Mouse (Mus musculus) embryonic facial prominence, embryonic 15.5 days (tissue): ENCODE measurements at regions not wholly inside any gene's neighbourhood (a gene's known extent, or its start where the extent isn't known, plus 50 kb on each side); places are given as distances from the start of the nearest gene placed in this dataset.
"Not testable (repeated sequence)": the region's sequence is repeated elsewhere in the genome, so short reads cannot be mapped to it uniquely, and the experiment has no call there.

Experiments used
- ATAC-seq: fragments of 200-750 bp; cut with Nextera tagmentation; 2 replicates; pipeline ENCODE4 v1.8.0; 2017; ENCODE audit warnings: low read depth, moderate TSS enrichment; ENCODE audit not compliant: insufficient number of reproducible peaks, low FRiP score, low TSS enrichment
- H3K27ac ChIP-seq: fragments of 300-500 bp; sonication (generic); replicated peaks from 2 replicates; pipeline ENCODE4 v1.5.1; 2015; ENCODE audit warnings: mild to moderate bottlenecking, inconsistent platforms
- H3K27me3 ChIP-seq: fragments of 300-500 bp; sonication (generic); 2 replicates; pipeline ENCODE4 v1.6.1; 2015; ENCODE audit warnings: inconsistent platforms
- H3K36me3 ChIP-seq: fragments of 300-500 bp; sonication (generic); 2 replicates; pipeline ENCODE4 v1.6.1; 2015; ENCODE audit warnings: mild to moderate bottlenecking, inconsistent platforms
- H3K4me1 ChIP-seq: fragments of 300-500 bp; sonication (generic); 2 replicates; pipeline ENCODE4 v1.6.1; 2015; ENCODE audit warnings: inconsistent platforms
- H3K4me2 ChIP-seq: fragments of 300-500 bp; sonication (generic); replicated peaks from 2 replicates; pipeline ENCODE4 v1.6.1; 2015; ENCODE audit warnings: mild to moderate bottlenecking, inconsistent platforms
- H3K4me3 ChIP-seq: fragments of 300-500 bp; sonication (generic); replicated peaks from 2 replicates; pipeline ENCODE4 v1.5.1; 2015; ENCODE audit warnings: mild to moderate bottlenecking, inconsistent platforms
- H3K9ac ChIP-seq: fragments of 300-500 bp; sonication (generic); 2 replicates; pipeline ENCODE4 v1.6.1; 2015; ENCODE audit warnings: inconsistent platforms
- H3K9me3 ChIP-seq: fragments of 300-500 bp; sonication (generic); replicated peaks from 2 replicates; pipeline ENCODE4 v1.6.1; 2016; ENCODE audit warnings: inconsistent platforms
- WGBS: fragments of 180-500 bp; shearing (Covaris S2); methylation state at CpG from one replicate; pipeline ENCODE4 v1.1.7; 2015; 5-methylcytosine and 5-hydroxymethylcytosine counted together

DNA sequence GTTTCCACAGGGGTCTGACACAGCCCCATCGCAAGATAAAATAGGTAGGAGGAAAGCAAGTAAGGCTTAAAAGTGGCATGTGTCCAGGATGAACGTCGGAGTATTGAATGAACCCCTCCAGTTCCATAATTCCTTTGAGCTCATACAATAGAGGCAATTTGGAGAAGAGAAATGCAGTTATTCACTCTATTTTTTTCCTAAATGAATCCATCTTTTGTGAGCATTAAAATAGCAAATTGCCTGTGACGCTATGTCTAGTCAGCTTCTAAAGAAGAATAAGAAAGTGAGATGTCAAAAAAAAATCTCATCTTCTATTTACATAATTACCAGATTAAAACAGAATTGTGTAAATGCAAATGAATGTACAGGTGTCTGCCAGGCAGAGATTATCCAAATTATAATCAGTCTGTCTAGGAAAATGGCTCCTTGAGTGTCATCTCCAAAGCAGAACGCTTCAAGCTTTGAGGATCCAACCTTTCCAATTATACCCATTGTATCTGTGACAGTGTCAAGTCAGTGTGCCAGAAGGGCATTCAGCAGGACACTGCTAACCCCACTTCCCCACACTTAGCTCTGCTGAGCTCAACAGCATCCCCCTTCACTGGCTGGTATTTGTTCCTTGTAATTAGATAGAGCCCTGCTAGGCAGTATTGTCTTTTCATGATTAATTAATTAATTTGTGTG lies 567.2 kb upstream of the Sox11 start:
- H3K27ac ChIP-seq, result no peak overlapping the region
- WGBS, result 80% methylated on average over 5 of the region's 5 CpGs
- H3K4me2 ChIP-seq, result no peak overlapping the region
- no peaks in the 10 kb centered on the region for H3K36me3 ChIP-seq
- H3K4me1 ChIP-seq, result no peaks in the 10 kb centered on the region
- no peaks in the 10 kb centered on the region for H3K9me3 ChIP-seq
- no peaks in the 10 kb centered on the region for H3K27me3 ChIP-seq
- no peak for ATAC-seq
- no peak overlapping the region for H3K4me3 ChIP-seq
- H3K9ac ChIP-seq, result no peak overlapping the region

DNA sequence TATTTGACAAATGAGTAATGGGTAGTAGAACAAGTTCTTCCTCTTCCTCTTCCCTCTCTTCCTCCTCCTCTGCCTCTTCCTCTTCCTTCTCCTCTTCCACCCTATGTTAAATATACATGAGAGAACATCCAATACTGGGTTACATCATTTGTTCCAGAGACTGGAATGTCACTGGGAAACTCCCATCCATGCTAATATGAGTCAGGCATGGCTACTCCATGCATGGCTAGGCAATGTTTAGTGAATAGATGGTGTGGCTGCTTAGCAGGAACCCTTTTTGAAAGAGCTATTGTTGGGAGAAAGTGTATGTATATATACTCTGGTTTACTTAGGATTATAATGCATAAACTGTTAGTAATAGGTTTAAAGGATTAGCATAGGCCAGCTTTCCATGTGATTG lies 554.3 kb upstream of the Sox11 start:
- not testable (repeated sequence) for H3K9ac ChIP-seq, H3K27me3 ChIP-seq, H3K4me3 ChIP-seq, H3K27ac ChIP-seq, H3K4me2 ChIP-seq, H3K4me1 ChIP-seq, H3K9me3 ChIP-seq, ATAC-seq, H3K36me3 ChIP-seq

DNA sequence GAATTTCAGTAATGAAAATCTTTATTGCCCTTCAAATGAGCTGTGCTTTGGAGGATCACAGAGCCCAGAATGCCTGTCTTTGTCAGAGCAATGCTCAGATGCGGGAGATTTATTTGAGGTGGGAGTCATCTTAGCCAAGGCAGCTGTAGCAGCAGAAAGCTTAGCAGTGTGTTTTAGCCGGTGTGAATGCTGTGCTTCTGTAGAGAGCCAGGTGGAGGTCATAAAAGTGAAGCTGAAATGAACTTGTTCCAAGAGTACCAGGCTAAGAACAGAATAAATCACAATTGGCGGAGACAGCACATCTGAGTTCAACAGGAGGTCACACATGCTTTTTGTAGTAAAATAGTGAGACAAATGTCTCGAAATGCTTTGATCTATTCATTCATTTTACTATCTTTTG lies 539.3 kb upstream of the Sox11 start:
- Histone ChIP-seq H3K27ac (no peak overlapping the region), H3K9ac (no peak overlapping the region), H3K27me3 (no peaks in the 10 kb centered on the region), H3K36me3 (no peaks in the 10 kb centered on the region), H3K4me3 (no peak overlapping the region), H3K9me3 (no peaks in the 10 kb centered on the region), H3K4me1 (no peaks in the 10 kb centered on the region), H3K4me2 (no peak overlapping the region)
- ATAC-seq, result no peak
- WGBS, result 59% methylated on average over 4 of the region's 4 CpGs

DNA sequence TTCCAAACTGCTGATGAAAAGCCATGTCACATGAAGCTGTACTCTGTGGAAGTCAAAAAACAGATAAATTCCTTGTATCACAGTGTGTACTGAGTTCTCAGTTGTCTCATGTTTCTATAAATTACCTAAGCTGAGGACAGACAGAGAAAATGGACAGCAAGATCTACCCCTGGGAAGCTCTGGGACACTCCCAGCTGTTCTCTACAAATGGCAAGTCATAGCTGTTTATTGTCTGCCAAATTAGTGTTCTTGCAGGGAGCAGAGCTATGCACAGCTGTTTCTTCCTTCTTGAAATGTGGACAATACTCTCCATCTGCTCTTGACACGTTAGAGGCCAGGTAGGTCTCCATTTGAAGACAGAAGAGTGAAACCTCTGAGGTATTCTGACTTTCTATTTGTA lies 524.0 kb upstream of the Sox11 start:
- no peaks in the 10 kb centered on the region for H3K27me3 ChIP-seq
- H3K9ac ChIP-seq, result no peak overlapping the region
- no peak overlapping the region for H3K4me2 ChIP-seq
- H3K4me1 ChIP-seq, result no peaks in the 10 kb centered on the region
- H3K9me3 ChIP-seq, result no peaks in the 10 kb centered on the region
- no peak overlapping the region for H3K27ac ChIP-seq
- WGBS, result 68% methylated on average over 1 of the region's 1 CpGs
- no peaks in the 10 kb centered on the region for H3K36me3 ChIP-seq
- ATAC-seq, result no peak
- no peak overlapping the region for H3K4me3 ChIP-seq

DNA sequence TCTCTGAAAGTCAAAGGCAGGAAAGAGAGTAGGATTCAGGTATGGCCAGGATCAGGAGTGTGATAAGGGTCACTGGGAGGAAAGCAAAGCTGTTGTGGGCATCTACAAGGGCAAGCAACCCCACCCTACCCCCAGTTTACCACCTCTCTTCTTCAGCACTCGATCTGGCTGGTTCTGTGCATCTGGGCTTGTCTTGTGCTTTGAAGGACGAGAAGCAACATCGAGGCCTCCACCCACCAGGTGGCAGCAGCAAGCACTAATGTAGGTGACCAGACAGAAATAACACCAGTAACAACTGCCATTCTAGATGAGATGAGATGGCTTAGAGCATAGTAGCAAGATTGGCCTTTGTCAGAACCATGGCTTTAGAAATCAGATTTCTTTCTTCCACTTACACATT lies 507.2 kb upstream of the Sox11 start:
- Histone ChIP-seq H3K27ac (no peak overlapping the region), H3K36me3 (no peaks in the 10 kb centered on the region), H3K4me2 (no peak overlapping the region), H3K27me3 (no peaks in the 10 kb centered on the region), H3K4me3 (no peak overlapping the region), H3K4me1 (no peaks in the 10 kb centered on the region), H3K9me3 (no peaks in the 10 kb centered on the region), H3K9ac (no peak overlapping the region)
- WGBS, result 90% methylated on average over 3 of the region's 3 CpGs
- ATAC-seq, result no peak

DNA sequence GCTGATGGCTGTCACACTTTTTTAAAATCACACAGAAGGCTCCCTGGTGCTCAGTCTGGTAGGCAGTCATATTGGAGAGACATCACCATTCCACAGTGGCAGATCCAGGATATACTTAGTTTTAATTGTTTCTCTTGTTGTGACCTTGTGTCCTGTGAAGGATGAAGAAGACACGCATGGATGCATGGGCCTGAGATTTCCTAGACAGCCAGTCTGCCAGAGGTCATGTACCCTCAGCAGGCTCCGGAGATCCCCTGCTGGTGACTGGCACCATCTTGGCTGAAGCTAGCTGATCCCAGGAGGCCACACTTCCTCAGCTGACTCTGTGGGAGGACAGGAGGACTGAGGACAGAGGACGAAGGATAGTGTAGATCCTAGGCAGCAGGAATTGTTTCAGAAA lies 506.7 kb upstream of the Sox11 start:
- no peak overlapping the region for H3K9ac ChIP-seq
- no peak overlapping the region for H3K4me3 ChIP-seq
- no peak overlapping the region for H3K27ac ChIP-seq
- H3K36me3 ChIP-seq, result no peaks in the 10 kb centered on the region
- 77% methylated on average over 3 of the region's 3 CpGs for WGBS
- H3K4me2 ChIP-seq, result no peak overlapping the region
- ATAC-seq, result no peak
- no peaks in the 10 kb centered on the region for H3K27me3 ChIP-seq
- H3K4me1 ChIP-seq, result no peaks in the 10 kb centered on the region
- no peaks in the 10 kb centered on the region for H3K9me3 ChIP-seq

DNA sequence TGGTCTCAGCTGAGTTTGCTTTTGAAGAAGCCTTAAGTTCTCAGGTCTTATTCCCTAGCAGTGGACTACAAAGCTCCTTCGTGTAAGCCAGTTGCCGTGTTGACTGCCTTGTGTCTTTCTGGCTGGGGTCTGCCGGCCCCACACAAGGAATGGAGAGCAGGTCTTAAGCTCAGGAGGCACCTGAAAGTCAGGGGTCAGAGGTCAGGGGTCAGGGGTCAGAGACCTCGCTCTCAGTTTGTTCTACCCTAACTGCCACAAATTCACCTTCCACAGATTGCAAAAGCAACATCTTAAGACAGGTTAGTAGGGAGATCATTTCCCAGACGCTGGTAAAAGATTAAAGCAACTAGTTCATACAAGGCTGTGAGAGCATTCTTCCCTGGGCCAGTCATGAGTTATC lies 505.8 kb upstream of the Sox11 start:
- Histone ChIP-seq H3K36me3 (no peaks in the 10 kb centered on the region), H3K4me3 (no peak overlapping the region), H3K27ac (no peak overlapping the region), H3K9ac (no peak overlapping the region), H3K4me2 (no peak overlapping the region), H3K9me3 (no peaks in the 10 kb centered on the region), H3K27me3 (no peaks in the 10 kb centered on the region), H3K4me1 (no peaks in the 10 kb centered on the region)
- 47% methylated on average over 5 of the region's 5 CpGs for WGBS
- no peak for ATAC-seq

DNA sequence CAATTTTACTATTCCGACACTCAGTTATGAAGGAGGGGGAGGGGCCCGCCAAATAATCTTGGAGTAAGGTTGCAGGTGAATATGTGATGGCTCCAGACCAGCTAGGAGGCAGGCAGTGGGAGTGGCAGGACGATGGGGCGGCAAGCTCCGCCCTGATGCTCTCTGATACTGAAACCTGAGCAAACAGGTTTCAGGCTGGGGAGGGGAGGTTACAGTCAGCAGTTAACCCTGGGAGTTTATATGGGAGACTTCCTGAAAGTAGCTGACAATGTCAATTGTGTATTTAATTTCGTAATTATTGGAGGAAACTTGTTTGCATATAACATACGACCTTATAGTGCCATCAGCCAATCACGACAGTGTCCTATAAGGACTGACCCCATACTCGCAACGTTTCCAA lies 505.0 kb upstream of the Sox11 start:
- no peak overlapping the region for H3K27ac ChIP-seq
- no peak overlapping the region for H3K4me2 ChIP-seq
- H3K9ac ChIP-seq, result no peak overlapping the region
- H3K27me3 ChIP-seq, result no peaks in the 10 kb centered on the region
- no peak for ATAC-seq
- no peaks in the 10 kb centered on the region for H3K36me3 ChIP-seq
- H3K4me1 ChIP-seq, result no peaks in the 10 kb centered on the region
- no peak overlapping the region for H3K4me3 ChIP-seq
- no peaks in the 10 kb centered on the region for H3K9me3 ChIP-seq
- WGBS, result 56% methylated on average over 10 of the region's 10 CpGs

DNA sequence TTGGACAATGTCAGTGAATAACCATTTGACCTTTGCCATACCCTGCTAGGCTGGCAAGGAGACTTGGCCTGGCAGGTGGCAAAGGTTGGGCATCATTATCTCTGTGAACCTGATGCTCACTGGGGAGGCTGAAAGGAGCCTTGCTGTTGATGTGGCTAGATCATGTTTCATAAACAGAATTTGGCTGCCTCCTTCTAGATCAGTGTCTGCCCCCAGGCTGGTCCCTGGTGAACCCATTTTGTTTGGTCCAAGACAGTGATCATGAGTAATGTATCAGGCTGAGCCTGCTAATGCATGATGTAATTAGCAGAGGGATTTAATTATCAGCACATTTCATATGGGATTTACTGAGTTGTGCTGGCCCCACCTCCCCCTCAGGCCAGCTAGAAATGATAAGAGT lies 502.6 kb upstream of the Sox11 start:
- H3K27me3 ChIP-seq, result no peaks in the 10 kb centered on the region
- no peaks in the 10 kb centered on the region for H3K4me1 ChIP-seq
- no peak overlapping the region for H3K9ac ChIP-seq
- H3K4me2 ChIP-seq, result no peak overlapping the region
- H3K36me3 ChIP-seq, result no peaks in the 10 kb centered on the region
- H3K27ac ChIP-seq, result no peak overlapping the region
- H3K9me3 ChIP-seq, result no peaks in the 10 kb centered on the region
- peak; percentile 70 for ATAC-seq
- H3K4me3 ChIP-seq, result no peak overlapping the region

DNA sequence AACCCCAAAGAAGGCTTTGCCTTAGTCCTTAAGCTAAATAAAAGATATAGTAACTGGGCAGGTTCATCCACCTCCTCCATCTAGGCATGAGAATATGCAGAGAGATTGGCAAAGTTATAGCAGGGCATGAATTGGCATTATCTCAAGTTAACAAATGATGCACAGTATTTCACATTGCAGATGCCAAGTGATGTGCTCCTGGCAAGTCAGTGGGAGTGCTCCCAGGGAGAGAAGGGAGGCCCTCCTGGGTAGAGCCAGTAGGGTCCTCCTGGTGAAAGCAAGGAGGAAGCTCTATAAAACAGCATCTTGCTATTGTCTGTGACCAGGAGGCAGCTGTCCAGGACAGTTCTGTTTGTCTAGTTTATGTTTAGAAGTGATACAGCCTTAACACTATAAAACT lies 496.6 kb upstream of the Sox11 start:
- Histone ChIP-seq H3K27ac (no peak overlapping the region), H3K4me2 (no peak overlapping the region), H3K36me3 (no peaks in the 10 kb centered on the region), H3K27me3 (no peaks in the 10 kb centered on the region), H3K9me3 (no peaks in the 10 kb centered on the region), H3K4me3 (no peak overlapping the region), H3K4me1 (peaks cover 3% of the 10 kb centered on the region; the same call in 1 of the 2 replicates), H3K9ac (no peak overlapping the region)
- ATAC-seq, result no peak

DNA sequence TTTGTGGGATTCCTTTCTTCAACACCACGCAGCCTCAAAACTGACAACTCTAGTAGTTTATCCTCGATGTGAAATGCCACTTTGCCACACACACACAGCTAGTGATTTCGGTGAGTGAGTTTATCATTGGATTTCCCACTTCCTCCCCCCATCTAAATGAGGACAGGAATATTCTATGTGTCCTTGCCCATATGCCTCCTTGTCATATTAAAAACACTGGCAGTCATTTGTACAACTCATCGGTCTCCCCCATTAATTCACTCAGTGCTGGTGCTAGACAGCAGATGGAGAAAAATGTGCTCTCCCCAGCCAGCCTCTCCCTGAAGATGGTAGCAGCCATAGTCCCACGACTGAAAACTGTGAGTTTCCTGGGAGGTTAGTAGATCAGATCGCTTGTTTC lies 496.0 kb upstream of the Sox11 start:
- Histone ChIP-seq H3K27me3 (no peaks in the 10 kb centered on the region), H3K36me3 (no peaks in the 10 kb centered on the region), H3K9me3 (no peaks in the 10 kb centered on the region), H3K4me1 (peaks cover 3% of the 10 kb centered on the region; the same call in 1 of the 2 replicates), H3K27ac (no peak overlapping the region), H3K4me2 (no peak overlapping the region), H3K4me3 (no peak overlapping the region), H3K9ac (no peak overlapping the region)
- 61% methylated on average over 6 of the region's 6 CpGs for WGBS
- no peak for ATAC-seq

DNA sequence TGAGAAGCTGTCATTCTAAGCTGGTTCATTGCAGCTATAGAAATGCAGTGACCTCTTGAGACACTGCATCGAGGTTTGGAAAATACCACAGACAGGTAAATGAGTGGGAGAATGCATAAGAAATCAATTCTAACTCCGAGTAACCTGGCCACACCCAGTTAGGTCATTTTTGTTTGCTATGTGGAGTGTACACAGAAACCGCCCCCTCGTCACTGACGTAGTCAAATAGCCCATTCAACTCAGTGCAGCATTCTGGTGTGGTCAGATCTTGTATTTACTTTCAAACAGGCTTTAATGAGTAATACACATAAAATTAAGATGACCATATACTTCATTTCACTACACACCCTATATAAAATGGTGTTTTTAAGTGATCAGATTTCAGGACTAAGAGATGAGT lies 483.8 kb upstream of the Sox11 start:
- no peak overlapping the region for H3K4me2 ChIP-seq
- H3K9ac ChIP-seq, result no peak overlapping the region
- no peaks in the 10 kb centered on the region for H3K9me3 ChIP-seq
- WGBS, result 77% methylated on average over 5 of the region's 5 CpGs
- no peak overlapping the region for H3K4me3 ChIP-seq
- H3K36me3 ChIP-seq, result no peaks in the 10 kb centered on the region
- no peaks in the 10 kb centered on the region for H3K4me1 ChIP-seq
- H3K27ac ChIP-seq, result no peak overlapping the region
- no peaks in the 10 kb centered on the region for H3K27me3 ChIP-seq
- no peak for ATAC-seq
